Mouse (Mus musculus): ENCODE data around the gene Eftud2. TPM values are rescaled to one million over a fixed set of nuclear protein-coding genes. Genes with fewer than 3 reads are reported as not detected.

The Eftud2 gene
- total and polyA plus RNA-seq, 3 experiments: 135 to 403 (median 216) TPM

- Histone ChIP-seq H3K9ac (ENCODE audit: insufficient read depth, low read depth) (no peak overlapping the region), H3K9me3 (replicated peaks; ENCODE audit: low read length) (no peaks in the 10 kb centered on the region), H3K4me1 (ENCODE audit: control insufficient read depth in 1 of 2, insufficient read depth in 2 of 2) (no peaks in the 10 kb centered on the region), H3K4me2 (ENCODE audit: insufficient read depth, low read depth, poor library complexity, severe bottlenecking) (no peak overlapping the region), H3K27ac (ENCODE audit: insufficient read depth, low read depth) (no peak overlapping the region), H3K27me3 (replicated peaks) (peaks cover 70% of the 10 kb centered on the region), H3K79me2 (replicated peaks; ENCODE audit: control insufficient read depth, extremely low read depth, insufficient read depth, poor library complexity, severe bottlenecking) (no peaks in the 10 kb centered on the region), H3K36me3 (replicated peaks in 1 of 2; ENCODE audit: control insufficient read depth in 1 of 2, insufficient read depth in 1 of 2, low read length in 1 of 2) (no peaks in the 10 kb centered on the region), H3K4me3 (replicated peaks in 1 of 3; ENCODE audit: low read depth in 2 of 3, low read length in 2 of 3, poor library complexity in 1 of 3) (no peak overlapping the region)
- TF ChIP-seq ETS1 (conservative IDR thresholded peaks at IDR 0.05; ENCODE audit: low read depth, low read length): no peak
- no peak for TF ChIP-seq ZKSCAN1 (IDR thresholded peaks at IDR 0.05; ENCODE audit: borderline replicate concordance, low read depth, low read length)
- TF ChIP-seq TBP (conservative IDR thresholded peaks at IDR 0.05; ENCODE audit: low read depth, low read length): no peak
- TF ChIP-seq JUND (conservative IDR thresholded peaks at IDR 0.05; ENCODE audit: low read depth, low read length): no peak
- no peak for TF ChIP-seq CHD1 (IDR thresholded peaks at IDR 0.05; ENCODE audit: low read depth, low read length)
- no peak for TF ChIP-seq NRF1 (IDR thresholded peaks at IDR 0.05; ENCODE audit: low read depth, low read length)
- no peak for TF ChIP-seq POLR2A (IDR thresholded peaks at IDR 0.05; ENCODE audit: low read depth, low read length)
- no peak for TF ChIP-seq MYC (IDR thresholded peaks at IDR 0.05; ENCODE audit: low read depth, low read length)
- TF ChIP-seq MAZ (IDR thresholded peaks at IDR 0.05; ENCODE audit: low read depth, low read length): no peak
- TF ChIP-seq USF1 (IDR thresholded peaks at IDR 0.05; ENCODE audit: low read depth, low read length): no peak
- TF ChIP-seq JUN (IDR thresholded peaks at IDR 0.05; ENCODE audit: insufficient read depth, low read depth, low read length): no peak
- TF ChIP-seq KAT2A (IDR thresholded peaks at IDR 0.05; ENCODE audit: insufficient replicate concordance, low read length): no peak
- no peak for TF ChIP-seq RAD21 (IDR thresholded peaks at IDR 0.05; ENCODE audit: low read depth, low read length)
- TF ChIP-seq BHLHE40 (IDR thresholded peaks at IDR 0.05; ENCODE audit: low read depth, low read length): no peak
- no peak for TF ChIP-seq TCF12 (IDR thresholded peaks at IDR 0.05; ENCODE audit: low read depth, low read length)
- TF ChIP-seq ZNF384 (IDR thresholded peaks at IDR 0.05; ENCODE audit: low read depth, low read length): no peak
- TF ChIP-seq UBTF (IDR thresholded peaks at IDR 0.05; ENCODE audit: low read depth, low read length): no peak
- no peak for TF ChIP-seq EP300 (IDR thresholded peaks at IDR 0.05; ENCODE audit: low read length)
- TF ChIP-seq ELF1 (IDR thresholded peaks at IDR 0.05; ENCODE audit: low read depth, low read length): no peak
- in situ Hi-C loops (cut with MboI; ENCODE audit: low pct_ligation_motif_present, low pct_unique_long_range_greater_than_20kb, low sequenced_read_pairs): no loop called here
- DNase-seq (ENCODE audit: extremely low read depth): no peak
- dilution Hi-C loops (cut with MboI; ENCODE audit: extremely low pct_ligation_motif_present, extremely low pct_unique_long_range_greater_than_20kb, low sequenced_read_pairs): no loop called here
Measured at GRCm38 (mm10) chr11:102791682-102792445, 88.9 kb downstream of the Eftud2 start.

Other genes starting within 250 kb of the Eftud2 start
- not detected in 2 replicates for gene Meioc, start 217.3 kb downstream of the Eftud2 start, total RNA-seq (2012; rRNA removed)
- gene Meioc, start 217.3 kb downstream of the Eftud2 start, total RNA-seq (2014; rRNA removed): not detected in 2 replicates
- gene Meioc, start 217.3 kb downstream of the Eftud2 start, polyA plus RNA-seq (2012; ENCODE audit: insufficient read length, low read depth): not detected in 2 replicates
- 43.4 and 45.4 TPM in 2 replicates for gene Ccdc43, start 183.2 kb downstream of the Eftud2 start, total RNA-seq (2012; rRNA removed)
- gene Ccdc43, start 183.2 kb downstream of the Eftud2 start, total RNA-seq (2014; rRNA removed): 56.4 and 59.8 TPM in 2 replicates
- 52.7 and 53.4 TPM in 2 replicates for gene Ccdc43, start 183.2 kb downstream of the Eftud2 start, polyA plus RNA-seq (2012; ENCODE audit: insufficient read length, low read depth)
- gene Adam11, start 119.5 kb downstream of the Eftud2 start, total RNA-seq (2012; rRNA removed): not detected in 2 replicates
- gene Adam11, start 119.5 kb downstream of the Eftud2 start, total RNA-seq (2014; rRNA removed): not detected in 2 replicates
- not detected in 2 replicates for gene Adam11, start 119.5 kb downstream of the Eftud2 start, polyA plus RNA-seq (2012; ENCODE audit: insufficient read length, low read depth)
- gene Gjc1, start 61.3 kb downstream of the Eftud2 start, total RNA-seq (2012; rRNA removed): not detected in 2 replicates
- not detected in 2 replicates for gene Gjc1, start 61.3 kb downstream of the Eftud2 start, total RNA-seq (2014; rRNA removed)
- gene Gjc1, start 61.3 kb downstream of the Eftud2 start, polyA plus RNA-seq (2012; ENCODE audit: insufficient read length, low read depth): not detected in 2 replicates
- gene Higd1b, start 45.1 kb downstream of the Eftud2 start, total RNA-seq (2012; rRNA removed): not detected in 2 replicates
- not detected in 2 replicates for gene Higd1b, start 45.1 kb downstream of the Eftud2 start, total RNA-seq (2014; rRNA removed)
- not detected in 2 replicates for gene Higd1b, start 45.1 kb downstream of the Eftud2 start, polyA plus RNA-seq (2012; ENCODE audit: insufficient read length, low read depth)
- gene Ccdc103, start 219 bp upstream of the Eftud2 start, total RNA-seq (2012; rRNA removed): 0.38 and 0.42 TPM in 2 replicates
- 0.24 and 0.58 TPM in 2 replicates for gene Ccdc103, start 219 bp upstream of the Eftud2 start, total RNA-seq (2014; rRNA removed)
- 0.20 TPM in 1 of 2 replicates, not detected in the other for gene Ccdc103, start 219 bp upstream of the Eftud2 start, polyA plus RNA-seq (2012; ENCODE audit: insufficient read length, low read depth)
- gene Fam187a, start 4.2 kb upstream of the Eftud2 start, total RNA-seq (2012; rRNA removed): not detected in 2 replicates
- gene Fam187a, start 4.2 kb upstream of the Eftud2 start, total RNA-seq (2014; rRNA removed): not detected in 2 replicates
- not detected in 2 replicates for gene Fam187a, start 4.2 kb upstream of the Eftud2 start, polyA plus RNA-seq (2012; ENCODE audit: insufficient read length, low read depth)
- not detected in 2 replicates for gene Gfap, start 19.9 kb upstream of the Eftud2 start, total RNA-seq (2012; rRNA removed)
- gene Gfap, start 19.9 kb upstream of the Eftud2 start, total RNA-seq (2014; rRNA removed): not detected in 2 replicates
- not detected in 2 replicates for gene Gfap, start 19.9 kb upstream of the Eftud2 start, polyA plus RNA-seq (2012; ENCODE audit: insufficient read length, low read depth)
- gene Kif18b, start 44.1 kb upstream of the Eftud2 start, total RNA-seq (2012; rRNA removed): 50.1 and 54.4 TPM in 2 replicates
- gene Kif18b, start 44.1 kb upstream of the Eftud2 start, total RNA-seq (2014; rRNA removed): 30.5 and 32.6 TPM in 2 replicates
- gene Kif18b, start 44.1 kb upstream of the Eftud2 start, polyA plus RNA-seq (2012; ENCODE audit: insufficient read length, low read depth): 47.6 and 54.0 TPM in 2 replicates
- not detected in 2 replicates for gene C1ql1, start 65.7 kb upstream of the Eftud2 start, total RNA-seq (2012; rRNA removed)
- not detected in 2 replicates for gene C1ql1, start 65.7 kb upstream of the Eftud2 start, total RNA-seq (2014; rRNA removed)
- gene C1ql1, start 65.7 kb upstream of the Eftud2 start, polyA plus RNA-seq (2012; ENCODE audit: insufficient read length, low read depth): not detected in 2 replicates
- 84.5 and 93.2 TPM in 2 replicates for gene Nmt1, start 147.2 kb upstream of the Eftud2 start, total RNA-seq (2012; rRNA removed)
- gene Nmt1, start 147.2 kb upstream of the Eftud2 start, total RNA-seq (2014; rRNA removed): 108 and 115 TPM in 2 replicates
- gene Nmt1, start 147.2 kb upstream of the Eftud2 start, polyA plus RNA-seq (2012; ENCODE audit: insufficient read length, low read depth): 205 and 208 TPM in 2 replicates
- 22.4 and 24.0 TPM in 2 replicates for gene Dcakd, start 147.3 kb upstream of the Eftud2 start, total RNA-seq (2012; rRNA removed)
- gene Dcakd, start 147.3 kb upstream of the Eftud2 start, total RNA-seq (2014; rRNA removed): 7.8 and 8.8 TPM in 2 replicates
- 74.1 and 89.0 TPM in 2 replicates for gene Dcakd, start 147.3 kb upstream of the Eftud2 start, polyA plus RNA-seq (2012; ENCODE audit: insufficient read length, low read depth)
- gene Plcd3, start 220.7 kb upstream of the Eftud2 start, total RNA-seq (2012; rRNA removed): 24.3 and 27.4 TPM in 2 replicates
- gene Plcd3, start 220.7 kb upstream of the Eftud2 start, total RNA-seq (2014; rRNA removed): 6.3 and 7.1 TPM in 2 replicates
- 9.7 and 11.3 TPM in 2 replicates for gene Plcd3, start 220.7 kb upstream of the Eftud2 start, polyA plus RNA-seq (2012; ENCODE audit: insufficient read length, low read depth)
- gene Acbd4, start 220.7 kb upstream of the Eftud2 start, total RNA-seq (2012; rRNA removed): 60.9 and 62.6 TPM in 2 replicates
- gene Acbd4, start 220.7 kb upstream of the Eftud2 start, total RNA-seq (2014; rRNA removed): 50.2 and 51.4 TPM in 2 replicates
- 68.4 and 75.1 TPM in 2 replicates for gene Acbd4, start 220.7 kb upstream of the Eftud2 start, polyA plus RNA-seq (2012; ENCODE audit: insufficient read length, low read depth)
- gene Hexim1, start 235.2 kb upstream of the Eftud2 start, total RNA-seq (2012; rRNA removed): 25.9 and 38.9 TPM in 2 replicates
- 16.4 and 20.2 TPM in 2 replicates for gene Hexim1, start 235.2 kb upstream of the Eftud2 start, total RNA-seq (2014; rRNA removed)
- 50.4 and 51.8 TPM in 2 replicates for gene Hexim1, start 235.2 kb upstream of the Eftud2 start, polyA plus RNA-seq (2012; ENCODE audit: insufficient read length, low read depth)